In the genomic region with DNA sequence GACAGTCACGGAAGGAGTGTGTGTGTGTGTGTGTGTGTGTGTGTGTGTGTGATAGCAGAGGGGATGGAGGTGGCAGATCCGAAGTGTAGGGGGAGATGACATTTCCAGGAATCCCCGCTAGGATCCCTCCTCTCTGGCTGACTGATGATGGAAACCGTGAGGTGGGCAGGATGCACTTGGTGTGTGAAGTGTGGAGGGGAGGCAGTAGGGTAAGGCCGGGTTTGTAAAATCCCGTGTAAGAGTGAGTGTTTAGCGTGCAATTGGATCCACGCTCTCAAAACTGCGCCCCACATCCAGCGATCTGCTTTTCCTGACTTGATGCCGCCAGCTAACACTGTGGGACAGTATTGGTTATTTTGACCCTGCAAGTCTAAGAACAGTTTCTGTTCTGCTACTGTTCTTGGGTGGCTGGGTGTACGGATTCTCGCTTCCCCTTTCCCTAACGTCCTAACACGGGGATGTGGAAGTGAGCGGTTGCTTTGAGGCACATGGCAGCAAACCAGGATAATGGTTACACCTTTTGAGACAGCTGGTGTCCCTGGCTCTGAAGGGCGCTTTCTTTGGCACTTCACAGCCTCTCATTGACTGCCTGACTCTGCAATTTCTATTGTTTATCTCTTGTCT, we compare ENCODE assay signal across 7 mouse cellular contexts. TPM values are rescaled to one million over a fixed set of nuclear protein-coding genes. Genes with fewer than 3 reads are reported as not detected.
DNase-seq lines count a peak whose midpoint lies in the region; ATAC-seq lines count a peak whose summit lies in the region.

No protein-coding gene starts in this region.

- 5% methylated on average over 17 of the region's 17 CpGs for WGBS in heart, embryonic 15.5 days
- 3% methylated on average over 17 of the region's 17 CpGs for WGBS in liver, embryonic 13.5 days (ENCODE audit: insufficient replicate concordance)
- WGBS in neural tube, embryonic 12.5 days = 3% methylated on average over 17 of the region's 17 CpGs

- DNase-seq in spleen, postnatal 36 days (ENCODE audit: low spot score in 2 of 2) = peak; percentile 26 to 43
- no peak for DNase-seq in spleen, postnatal 14 days (ENCODE audit: low spot score in 2 of 2)
- peak; percentile 56 to 67 for DNase-seq in cerebellum, postnatal 36 days
- no peak for DNase-seq in liver, embryonic 13.5 days

- peaks cover 18% of the 10 kb centered on the region for H3K4me1 ChIP-seq in heart, embryonic 15.5 days (replicated peaks)
- peaks cover 21% of the 10 kb centered on the region for H3K4me1 ChIP-seq in liver, embryonic 13.5 days (replicated peaks)
- peaks cover 29% of the 10 kb centered on the region for H3K4me1 ChIP-seq in neural tube, embryonic 12.5 days

- no peaks in the 10 kb centered on the region for H3K9me3 ChIP-seq in heart, embryonic 15.5 days (replicated peaks)
- no peaks in the 10 kb centered on the region for H3K9me3 ChIP-seq in liver, embryonic 13.5 days (replicated peaks)
- peaks cover 4% of the 10 kb centered on the region; the same call in 1 of the 2 replicates for H3K9me3 ChIP-seq in neural tube, embryonic 12.5 days

- 0 out of 2 replicates have a peak overlapping the region, but pooled peaks have one; percentile 75 for H3K27ac ChIP-seq in heart, embryonic 15.5 days
- H3K27ac ChIP-seq in liver, embryonic 13.5 days = no peak overlapping the region
- peak overlapping the region; percentile 90 for H3K27ac ChIP-seq in neural tube, embryonic 12.5 days

- no peak for ATAC-seq in heart, embryonic 15.5 days (replicated peaks; ENCODE audit: insufficient number of reproducible peaks, insufficient read depth, low FRiP score, low read depth)
- no peak for ATAC-seq in liver, embryonic 13.5 days (ENCODE audit: low read depth)
- ATAC-seq in neural tube, embryonic 12.5 days (ENCODE audit: low FRiP score, low read depth) = peak; percentile 51; the same call in 1 of the 2 replicates
- no peak for ATAC-seq in erythroid progenitor cell, adult 5-6 weeks (replicated peaks; ENCODE audit: low FRiP score, poor library complexity, severe bottlenecking)

- H3K36me3 ChIP-seq in heart, embryonic 15.5 days = no peaks in the 10 kb centered on the region
- H3K36me3 ChIP-seq in liver, embryonic 13.5 days = no peaks in the 10 kb centered on the region
- H3K36me3 ChIP-seq in neural tube, embryonic 12.5 days = no peaks in the 10 kb centered on the region

- H3K27me3 ChIP-seq in heart, embryonic 15.5 days = peaks cover 12% of the 10 kb centered on the region
- peaks cover 48% of the 10 kb centered on the region for H3K27me3 ChIP-seq in liver, embryonic 13.5 days
- H3K27me3 ChIP-seq in neural tube, embryonic 12.5 days (replicated peaks) = no peaks in the 10 kb centered on the region

- H3K4me2 ChIP-seq in heart, embryonic 15.5 days = peak overlapping the region; percentile 96
- peak overlapping the region; percentile 90 for H3K4me2 ChIP-seq in liver, embryonic 13.5 days
- peak overlapping the region; percentile 75 for H3K4me2 ChIP-seq in neural tube, embryonic 12.5 days (replicated peaks)

- peak overlapping the region; percentile 67 for H3K9ac ChIP-seq in heart, embryonic 15.5 days
- H3K9ac ChIP-seq in liver, embryonic 13.5 days = no peak overlapping the region
- H3K9ac ChIP-seq in neural tube, embryonic 12.5 days = peak overlapping the region; percentile 83

- peak overlapping the region; percentile 78 for H3K4me3 ChIP-seq in heart, embryonic 15.5 days
- H3K4me3 ChIP-seq in liver, embryonic 13.5 days (replicated peaks) = peak overlapping the region; percentile 67
- H3K4me3 ChIP-seq in neural tube, embryonic 12.5 days = peak overlapping the region; percentile 69

RNA-seq across cellular contexts. Expression of a gene that starts 0.7 kb away (rescaled TPM):
- polyA plus RNA-seq in heart, embryonic 15.5 days (2015; fragmentation: Nextera tagmentation; extraction: Ambion mirVana) = 0.37 and 0.61 TPM in 2 replicates
- 0.01 and 0.02 TPM in 2 replicates for polyA plus RNA-seq in liver, embryonic 13.5 days (2015; fragmentation: Nextera tagmentation; extraction: Ambion mirVana)
- 5.3 and 6.5 TPM in 2 replicates for polyA plus RNA-seq in neural tube, embryonic 12.5 days (2016; fragmentation: Nextera tagmentation; extraction: Ambion mirVana)
- 1.1 and 1.7 TPM in 2 replicates for total RNA-seq in erythroid progenitor cell, adult 5-6 weeks (2015; ENCODE audit: low replicate concordance)
- total RNA-seq in erythroid progenitor cell, adult 5-6 weeks (2017; ENCODE audit: low replicate concordance) = 0.90 and 2.3 TPM in 2 replicates

Comparison
In these comparisons a context has a peak if more than half of its experiments do, and no peak if none do; other contexts are left out.
1. DNase-seq: peak in spleen, postnatal 36 days (2 of 2) and cerebellum, postnatal 36 days (2 of 2); none in spleen, postnatal 14 days (0 of 2) and liver, embryonic 13.5 days (single experiment).
2. Peak in every context shown above with its lines, with median percentiles within 50 percentile points of each other: H3K4me2 ChIP-seq and H3K4me3 ChIP-seq.